Mouse (Mus musculus): ENCODE results near the gene Pappa2. TPM values are rescaled to one million over a fixed set of nuclear protein-coding genes. Genes with fewer than 3 reads are reported as not detected.

The Pappa2 gene
- total RNA-seq (2021): not detected
- long read RNA-seq, experiment 1: 0 reads
- long read RNA-seq, experiment 2: 0 reads

DNA sequence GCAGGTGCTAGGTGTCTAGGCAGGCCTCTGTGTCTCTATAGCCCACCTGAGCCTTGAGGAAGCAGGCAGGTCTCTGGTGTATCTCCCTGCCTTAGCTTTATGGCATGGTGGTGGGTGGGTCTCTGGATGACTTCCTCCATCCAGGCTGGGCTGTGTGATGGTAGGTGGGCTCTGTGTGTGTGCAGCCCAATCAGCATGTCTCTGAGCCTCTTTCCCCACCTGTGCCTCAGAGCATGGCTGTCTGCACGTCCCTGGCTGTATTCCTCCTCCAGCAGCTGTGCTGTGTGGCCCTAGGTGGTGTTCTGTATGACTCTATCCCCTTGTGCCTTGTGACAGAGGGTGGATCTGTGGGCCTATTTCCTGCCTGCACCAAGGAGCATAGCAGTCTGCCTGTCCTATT lies at the start of gene Pappa2:
Gene Pappa2 (minus strand): TSS at position 101 of the 400 bp plus-strand sequence.
- intact Hi-C loops (cut with DNase I): no loop called here
- Histone ChIP-seq H3K4me3 (no peak within 1 kb of the TSS), H3K27ac (no peak within 1 kb of the TSS)
- DNase-seq: no peak
- no peak for TF ChIP-seq CTCF (IDR thresholded peaks at IDR 0.05)

DNA sequence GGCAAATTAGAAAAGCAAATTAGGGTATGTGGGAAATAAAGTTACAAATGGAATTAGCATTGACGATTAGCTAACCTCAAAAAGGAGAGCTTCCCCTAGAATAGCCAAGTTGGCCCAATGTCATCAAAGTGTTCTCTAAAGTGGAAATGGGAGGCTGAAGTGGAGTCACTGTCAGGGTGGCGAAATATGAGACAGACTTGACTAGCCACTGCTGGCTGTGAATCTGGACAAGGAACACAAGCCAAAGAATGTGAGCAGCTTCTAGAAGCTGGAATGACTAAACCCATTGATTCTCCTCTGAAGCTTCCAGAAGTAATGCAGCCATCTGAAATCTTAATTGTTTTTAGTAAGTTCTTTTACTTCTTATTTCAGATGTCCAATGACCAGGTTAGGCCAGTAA lies 48.8 kb upstream of the Pappa2 start:
- DNase-seq: peak; percentile 71
- H3K4me3 ChIP-seq: no peak overlapping the region
- intact Hi-C loops (cut with DNase I): no loop called here
- TF ChIP-seq CTCF (IDR thresholded peaks at IDR 0.05): no peak
- H3K27ac ChIP-seq: peak overlapping the region; percentile 53

DNA sequence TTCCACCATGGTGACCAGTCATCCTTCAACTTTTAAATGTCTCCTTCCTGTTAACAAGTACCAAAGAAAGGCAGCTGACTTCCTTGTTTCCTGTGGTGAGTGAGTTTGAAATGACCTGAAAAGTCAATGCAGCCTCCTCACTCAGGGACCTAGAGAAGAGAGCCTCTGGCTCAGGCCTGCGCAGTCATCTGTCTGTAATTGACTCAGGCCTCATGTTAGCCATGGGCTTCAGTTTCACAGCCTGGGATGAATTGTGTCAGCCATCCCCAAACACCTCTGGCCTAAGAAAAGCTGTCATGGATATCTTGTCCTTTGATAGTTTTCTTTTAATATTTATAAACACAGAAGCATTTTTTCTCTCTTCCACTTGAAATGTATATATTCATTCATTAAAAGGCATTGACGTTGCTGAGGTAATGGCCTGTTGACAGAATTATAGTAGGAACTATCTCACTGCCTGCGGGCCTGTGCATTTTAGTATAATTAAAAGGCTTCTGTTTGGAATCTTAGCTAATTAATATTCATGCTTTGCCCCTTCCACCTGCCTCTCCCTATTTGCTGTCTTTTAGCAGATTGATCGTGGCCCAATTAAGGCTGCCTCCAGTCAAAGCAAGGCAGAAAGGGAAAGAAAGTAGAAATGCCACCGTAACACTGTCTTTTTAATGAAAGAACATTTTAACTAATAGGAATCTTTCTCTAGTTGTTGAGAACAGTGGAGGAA lies 34.8 kb upstream of the Pappa2 start:
- DNase-seq: no peak
- Histone ChIP-seq H3K27ac (no peak overlapping the region), H3K4me3 (no peak overlapping the region)
- no peak for TF ChIP-seq CTCF (IDR thresholded peaks at IDR 0.05)
- intact Hi-C loops (cut with DNase I): no loop called here

DNA sequence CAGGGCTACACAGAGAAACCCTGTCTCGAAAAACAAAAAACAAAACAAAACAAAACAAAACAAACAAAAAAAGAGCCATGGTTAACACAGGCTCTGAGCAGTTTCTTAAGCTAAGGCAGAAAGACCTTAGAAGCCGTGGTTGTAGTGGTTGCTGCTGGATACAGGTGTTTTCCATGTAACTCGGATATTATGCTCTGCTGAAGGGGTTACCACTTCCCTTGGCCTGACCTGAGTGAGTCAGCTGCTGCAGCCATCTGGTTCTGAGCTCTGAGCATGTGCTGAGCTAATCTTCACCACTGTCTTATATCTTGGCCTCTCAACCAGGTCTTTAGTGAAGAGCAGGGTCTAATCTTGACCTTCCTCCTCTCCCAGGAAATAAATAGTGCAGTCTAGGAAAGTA lies 6.8 kb upstream of the Pappa2 start:
- intact Hi-C loops (cut with DNase I): no loop called here
- Histone ChIP-seq H3K27ac (no peak overlapping the region), H3K4me3 (no peak overlapping the region)
- DNase-seq: no peak
- no peak for TF ChIP-seq CTCF (IDR thresholded peaks at IDR 0.05)

DNA sequence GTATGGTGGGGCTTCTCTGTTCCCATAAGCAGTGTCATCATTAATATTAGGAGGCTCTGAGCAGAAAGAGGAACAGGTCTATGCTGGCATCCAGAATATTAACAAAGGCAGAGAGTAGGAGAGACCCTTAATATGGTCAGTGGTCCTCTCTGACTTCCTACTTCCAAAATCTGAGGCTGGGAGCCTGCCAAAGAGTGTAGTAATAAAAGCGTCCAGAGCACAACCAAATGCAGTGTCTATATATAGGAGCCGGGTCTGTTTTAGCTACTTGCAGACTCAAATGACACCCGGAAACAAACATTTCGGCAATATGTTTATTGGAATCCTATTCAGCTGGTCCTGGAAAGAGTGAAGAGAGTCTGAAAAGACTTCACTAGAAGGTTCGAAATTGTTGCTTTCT lies 17.9 kb downstream of the Pappa2 start:
- Histone ChIP-seq H3K4me3 (no peak overlapping the region), H3K27ac (no peak overlapping the region)
- TF ChIP-seq CTCF (IDR thresholded peaks at IDR 0.05): no peak
- intact Hi-C loops (cut with DNase I): no loop called here
- no peak for DNase-seq

DNA sequence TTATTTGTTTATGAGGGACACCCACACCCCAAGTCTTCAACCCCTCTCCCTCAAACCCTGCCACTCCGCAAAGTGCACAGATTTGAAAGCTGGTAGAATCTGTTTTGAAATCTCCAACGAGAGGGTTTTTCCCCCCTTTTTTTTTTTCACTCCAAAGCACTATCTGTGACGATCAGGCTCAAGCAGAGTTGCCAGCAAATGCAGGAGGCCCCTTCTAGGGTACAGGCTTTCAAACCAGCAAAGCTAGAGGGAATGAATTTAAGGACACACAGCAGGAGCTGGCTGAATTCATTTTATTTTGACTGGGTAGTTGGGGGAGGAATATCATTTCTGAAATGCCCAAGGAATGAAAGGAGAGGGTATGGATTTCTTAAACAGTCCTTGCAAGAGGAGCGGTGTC lies 19.3 kb downstream of the Pappa2 start:
- intact Hi-C loops (cut with DNase I): no loop called here
- no peak overlapping the region for H3K4me3 ChIP-seq
- no peak overlapping the region for H3K27ac ChIP-seq
- no peak for TF ChIP-seq CTCF (IDR thresholded peaks at IDR 0.05)
- DNase-seq: no peak

DNA sequence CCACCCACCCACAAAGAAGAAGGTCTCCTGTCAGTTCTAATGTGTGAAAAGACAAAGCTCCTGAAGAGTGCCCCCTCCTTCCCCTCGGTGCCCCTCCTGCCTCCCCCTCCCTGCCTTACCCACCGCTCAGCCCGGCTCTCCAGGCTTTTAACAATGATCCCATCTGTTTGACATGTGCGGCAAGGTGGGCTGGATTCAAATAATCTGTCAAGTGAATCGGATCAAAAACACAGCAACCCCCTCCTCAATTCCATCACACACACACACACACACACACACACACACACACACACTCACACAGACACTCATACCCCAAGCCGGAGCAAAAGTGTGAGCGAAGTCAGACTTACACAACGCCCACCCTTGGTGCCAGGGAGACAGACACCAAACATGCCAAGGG lies 19.7 kb downstream of the Pappa2 start:
- Histone ChIP-seq H3K4me3 (no peak overlapping the region), H3K27ac (no peak overlapping the region)
- intact Hi-C loops (cut with DNase I): no loop called here
- no peak for DNase-seq
- no peak for TF ChIP-seq CTCF (IDR thresholded peaks at IDR 0.05)

DNA sequence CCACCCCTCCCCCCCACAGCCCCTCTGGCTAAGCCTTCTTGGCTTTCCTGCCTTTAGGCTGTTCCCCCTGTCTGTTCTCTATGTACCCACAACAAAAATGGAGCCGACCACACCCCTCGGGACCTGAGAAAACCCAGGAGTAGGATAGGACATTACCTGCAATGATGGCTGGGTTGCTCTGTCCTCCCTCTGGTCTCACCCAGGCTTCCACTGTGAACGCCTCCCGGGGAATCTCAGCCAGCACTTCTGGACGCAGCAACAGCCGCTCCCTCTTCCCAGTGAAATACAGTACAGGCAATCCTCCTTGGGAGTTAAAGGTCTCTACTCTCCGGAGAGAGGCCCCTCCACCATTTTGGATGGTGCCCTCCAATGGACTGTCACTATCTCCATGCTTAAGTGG lies 23.9 kb downstream of the Pappa2 start:
- intact Hi-C loops (cut with DNase I): no loop called here
- Histone ChIP-seq H3K4me3 (no peak overlapping the region), H3K27ac (no peak overlapping the region)
- DNase-seq: no peak
- TF ChIP-seq CTCF (IDR thresholded peaks at IDR 0.05): no peak

DNA sequence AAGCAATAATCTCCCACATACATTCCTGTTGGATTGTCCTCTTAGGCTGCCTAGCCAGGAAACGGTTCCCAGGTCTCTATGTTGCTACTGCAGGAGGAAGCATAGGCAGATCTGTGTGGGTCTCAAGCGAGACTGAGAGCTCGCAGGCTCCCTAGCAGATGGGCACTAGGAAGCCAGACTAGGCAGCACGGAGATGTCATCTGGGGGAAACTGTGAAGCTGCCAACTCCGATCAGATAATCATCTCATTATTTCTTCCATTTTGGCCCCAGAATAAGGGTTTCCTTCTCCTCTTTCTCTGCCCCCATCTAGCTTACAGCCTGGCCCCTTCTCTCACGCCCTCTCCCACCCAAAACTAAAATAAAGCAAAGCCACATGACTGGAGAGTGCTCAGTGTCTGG lies 25.5 kb downstream of the Pappa2 start:
- intact Hi-C loops (cut with DNase I): loop anchor here (2.0 kb wide), 1 partner anchor 180 kb away; no protein-coding TSS in a partner anchor
- DNase-seq: no peak
- Histone ChIP-seq H3K27ac (no peak overlapping the region), H3K4me3 (no peak overlapping the region)
- no peak for TF ChIP-seq CTCF (IDR thresholded peaks at IDR 0.05)

DNA sequence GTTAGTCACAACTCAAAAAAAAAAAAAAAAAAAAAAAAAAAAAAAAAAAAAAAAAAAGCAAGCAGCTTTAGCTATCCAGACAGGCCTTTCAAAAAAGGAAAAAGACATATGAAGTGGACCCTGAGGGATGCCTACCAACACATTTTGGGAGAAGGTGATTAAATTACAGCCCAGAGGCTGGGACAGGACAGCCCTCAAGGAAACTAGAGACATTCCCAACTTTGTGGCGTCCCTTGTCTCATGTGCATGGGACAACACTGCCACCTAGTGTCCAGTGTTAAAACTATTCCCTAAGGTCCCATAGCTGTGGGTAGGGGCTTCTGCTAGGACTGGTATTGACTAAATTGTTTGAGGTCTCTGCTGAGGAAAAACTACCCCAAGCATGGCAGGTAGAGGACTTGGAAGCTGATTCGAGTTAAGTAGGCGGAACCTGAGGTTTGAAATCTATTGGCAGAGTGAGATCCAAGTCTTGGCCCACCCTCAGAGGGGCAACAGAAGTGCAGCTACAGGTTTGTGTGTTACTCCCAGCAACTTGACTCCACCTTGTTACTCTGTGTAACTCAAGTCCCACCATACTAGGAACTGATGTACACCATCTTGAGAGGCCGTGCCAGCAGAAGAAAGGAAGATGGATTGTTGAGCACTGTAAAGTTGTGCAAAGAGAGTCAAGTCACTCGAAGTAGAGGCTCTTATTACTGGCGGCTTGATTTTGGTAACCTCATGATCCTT lies 26.6 kb downstream of the Pappa2 start:
- Histone ChIP-seq H3K4me3 (no peak overlapping the region), H3K27ac (no peak overlapping the region)
- peak; percentile 93 for TF ChIP-seq CTCF (IDR thresholded peaks at IDR 0.05)
- intact Hi-C loops (cut with DNase I): loop anchor here (1.0 to 2.0 kb wide), 3 partner anchors 107 to 240 kb away; no protein-coding TSS in a partner anchor
- peak; percentile 54 for DNase-seq

DNA sequence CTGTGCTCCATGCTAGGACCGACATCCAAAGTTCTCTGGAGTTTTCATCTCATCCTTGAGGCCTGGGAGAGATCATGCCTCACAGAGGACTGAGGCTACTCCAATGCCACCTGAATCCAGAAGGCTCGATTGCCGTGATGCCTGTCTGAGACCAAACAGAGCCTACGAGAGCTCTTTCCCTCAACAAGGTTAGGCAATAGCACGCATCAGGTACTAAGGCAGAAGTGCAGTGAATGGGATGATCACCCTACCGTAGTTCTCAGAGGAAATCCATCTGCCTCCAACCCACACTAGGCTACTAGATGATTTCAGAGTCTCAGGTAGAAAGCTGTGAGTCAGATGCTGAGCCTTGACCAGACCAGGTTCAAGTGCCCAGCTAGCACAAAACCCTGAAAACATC lies 31.2 kb downstream of the Pappa2 start:
- no peak for TF ChIP-seq CTCF (IDR thresholded peaks at IDR 0.05)
- DNase-seq: no peak
- Histone ChIP-seq H3K27ac (no peak overlapping the region), H3K4me3 (no peak overlapping the region)
- intact Hi-C loops (cut with DNase I): no loop called here

DNA sequence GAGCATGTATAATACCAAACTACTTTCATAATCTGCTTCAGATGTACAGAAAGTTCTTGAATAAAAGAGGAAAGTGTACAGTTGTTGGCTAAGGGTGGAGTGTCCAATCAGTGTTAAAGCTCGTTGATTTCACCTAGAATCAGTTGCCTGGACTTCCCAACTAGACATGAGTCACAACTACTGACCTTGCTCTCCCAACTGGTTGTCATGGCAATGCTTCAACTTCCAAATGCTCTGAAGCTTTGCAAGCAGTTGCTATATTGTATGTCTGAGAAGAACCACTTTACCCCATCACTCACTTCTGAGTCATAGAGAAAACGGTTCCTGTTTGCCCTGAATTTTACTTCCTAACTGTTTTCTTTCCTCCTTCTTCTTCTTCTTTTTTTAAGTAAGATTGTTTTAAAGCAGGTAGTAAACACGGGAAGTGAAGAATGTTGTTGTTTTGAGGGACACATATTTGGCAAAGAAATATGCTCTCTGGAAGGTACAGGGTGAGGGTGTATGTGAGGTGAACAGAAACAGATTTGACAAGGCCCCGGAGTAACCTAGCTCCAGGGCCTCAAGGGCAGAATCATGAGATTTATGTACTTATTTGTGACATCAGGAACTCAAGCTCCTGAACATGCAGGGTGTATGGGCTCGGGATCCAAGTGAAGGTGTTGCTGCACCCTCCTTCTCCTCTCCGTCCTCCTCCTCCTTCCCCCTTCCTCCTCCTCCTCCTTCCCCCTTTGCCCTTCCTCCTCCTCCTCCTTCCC lies 32.1 kb downstream of the Pappa2 start:
- TF ChIP-seq CTCF (IDR thresholded peaks at IDR 0.05): no peak
- intact Hi-C loops (cut with DNase I): no loop called here
- Histone ChIP-seq H3K4me3 (no peak overlapping the region), H3K27ac (no peak overlapping the region)
- no peak for DNase-seq

DNA sequence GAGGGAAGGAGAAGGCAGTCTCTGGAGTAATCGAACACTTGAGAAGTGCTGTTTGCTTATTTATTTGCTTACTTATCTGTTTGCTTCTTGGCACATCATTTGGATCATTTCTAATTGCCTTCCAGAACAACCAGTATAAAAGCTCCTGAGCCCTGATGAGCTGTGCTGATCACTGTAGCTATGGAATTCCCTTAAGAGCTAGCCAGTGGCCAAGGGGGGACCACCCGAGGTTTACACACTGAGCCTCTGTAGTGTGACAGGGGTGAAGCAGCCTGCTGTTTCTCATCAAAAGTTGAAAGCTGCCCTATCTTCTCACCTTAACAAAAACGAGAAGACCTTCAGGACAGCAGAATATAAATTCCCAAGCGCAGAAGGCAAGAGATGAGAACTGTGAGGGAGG lies 35.4 kb downstream of the Pappa2 start:
- Histone ChIP-seq H3K27ac (no peak overlapping the region), H3K4me3 (no peak overlapping the region)
- no peak for TF ChIP-seq CTCF (IDR thresholded peaks at IDR 0.05)
- intact Hi-C loops (cut with DNase I): no loop called here
- no peak for DNase-seq

Data from gastrocnemius, adult 2 months (tissue).